Mouse (Mus musculus): ENCODE measurements around the gene Lpar2. TPM values are rescaled to one million over a fixed set of nuclear protein-coding genes. Genes with fewer than 3 reads are reported as not detected.

Gene Lpar2
- polyA plus RNA-seq, 1 experiment from 2014 or later = 0.61 TPM

DNA sequence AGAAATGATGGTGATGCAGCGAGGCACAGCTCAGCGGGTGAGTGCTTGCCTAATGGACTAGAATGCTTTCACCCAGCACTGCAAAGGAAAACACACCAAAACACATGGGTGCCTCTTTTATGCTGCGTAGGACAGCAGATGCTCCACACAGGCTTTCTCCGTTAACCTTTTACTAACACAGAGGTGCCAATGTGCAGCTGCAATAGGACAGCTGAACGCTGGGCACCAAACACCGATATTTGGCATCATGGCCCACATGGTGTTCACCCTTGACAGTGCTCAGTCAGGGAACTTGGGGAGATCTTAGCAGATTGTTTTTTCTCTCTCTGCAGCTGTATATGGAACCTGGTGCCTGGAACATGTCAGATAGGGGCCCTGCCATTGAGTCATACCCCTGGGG lies 27.3 kb upstream of the Lpar2 start:
- H3K36me3 ChIP-seq = peaks cover 66% of the 10 kb centered on the region

GRCm38 (mm10) chr8:69796721-69797345 lies 25.4 kb upstream of the Lpar2 start:
- no peaks in the 10 kb centered on the region for H3K9me3 ChIP-seq
- no peak overlapping the region for H3K4me3 ChIP-seq
- H3K27me3 ChIP-seq = no peaks in the 10 kb centered on the region
- peaks cover 84% of the 10 kb centered on the region for H3K36me3 ChIP-seq
- 93% methylated on average over 16 of the region's 16 CpGs for WGBS
- peaks cover 14% of the 10 kb centered on the region for H3K4me1 ChIP-seq
- no peak for ATAC-seq (ENCODE audit: borderline replicate concordance, extremely low read depth, low FRiP score, low TSS enrichment)
- no peak overlapping the region for H3K4me2 ChIP-seq
- no peak overlapping the region for H3K9ac ChIP-seq
- H3K27ac ChIP-seq = no peak overlapping the region

More for the DNA sequence above, 27.3 kb upstream of the Lpar2 start:
- H3K27ac ChIP-seq = no peak overlapping the region
- no peaks in the 10 kb centered on the region for H3K9me3 ChIP-seq
- 93% methylated on average over 6 of the region's 6 CpGs for WGBS
- no peak overlapping the region for H3K4me2 ChIP-seq
- ATAC-seq (ENCODE audit: borderline replicate concordance, extremely low read depth, low FRiP score, low TSS enrichment) = no peak
- no peaks in the 10 kb centered on the region for H3K27me3 ChIP-seq
- peaks cover 19% of the 10 kb centered on the region for H3K4me1 ChIP-seq
- H3K9ac ChIP-seq = no peak overlapping the region
- H3K4me3 ChIP-seq = no peak overlapping the region

GRCm38 (mm10) chr8:69797661-69798060 lies 24.6 kb upstream of the Lpar2 start:
- Histone ChIP-seq H3K27me3 (no peaks in the 10 kb centered on the region), H3K4me2 (no peak overlapping the region), H3K4me1 (peaks cover 6% of the 10 kb centered on the region), H3K36me3 (peaks cover 92% of the 10 kb centered on the region), H3K9ac (no peak overlapping the region), H3K27ac (no peak overlapping the region), H3K4me3 (no peak overlapping the region), H3K9me3 (no peaks in the 10 kb centered on the region)
- no peak for ATAC-seq (ENCODE audit: borderline replicate concordance, extremely low read depth, low FRiP score, low TSS enrichment)
- WGBS = 94% methylated on average over 10 of the region's 10 CpGs

DNA sequence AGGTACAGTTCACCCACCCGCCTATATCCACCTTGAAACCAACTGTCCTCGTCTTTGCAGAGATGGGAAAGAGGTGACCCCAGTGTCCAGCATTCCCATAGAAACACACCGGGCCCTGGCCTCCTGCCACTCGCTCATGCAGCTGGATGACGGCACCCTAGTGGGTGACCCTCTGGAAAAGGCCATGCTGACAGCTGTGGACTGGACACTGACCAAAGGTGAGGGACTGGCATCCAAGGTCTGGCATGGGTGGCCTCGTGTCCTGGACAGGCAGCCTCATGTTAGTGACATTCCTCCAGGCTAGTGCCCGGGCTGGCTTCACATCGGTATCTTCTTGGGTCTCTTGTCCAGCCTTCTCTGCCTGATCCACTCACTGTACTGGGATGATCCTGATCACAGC lies 23.0 kb upstream of the Lpar2 start:
- H3K9ac ChIP-seq = no peak overlapping the region
- H3K4me1 ChIP-seq = no peaks in the 10 kb centered on the region
- H3K4me2 ChIP-seq = no peak overlapping the region
- no peak for ATAC-seq (ENCODE audit: borderline replicate concordance, extremely low read depth, low FRiP score, low TSS enrichment)
- H3K4me3 ChIP-seq = no peak overlapping the region
- H3K27ac ChIP-seq = no peak overlapping the region
- 89% methylated on average over 8 of the region's 8 CpGs for WGBS
- no peaks in the 10 kb centered on the region for H3K27me3 ChIP-seq
- peaks cover 98% of the 10 kb centered on the region for H3K36me3 ChIP-seq
- H3K9me3 ChIP-seq = no peaks in the 10 kb centered on the region

- no peak overlapping the region for H3K4me2 ChIP-seq
- no peaks in the 10 kb centered on the region for H3K4me1 ChIP-seq
- no peak overlapping the region for H3K27ac ChIP-seq
- no peak for ATAC-seq (ENCODE audit: borderline replicate concordance, extremely low read depth, low FRiP score, low TSS enrichment)
- H3K27me3 ChIP-seq = no peaks in the 10 kb centered on the region
- peaks cover 96% of the 10 kb centered on the region for H3K36me3 ChIP-seq
- WGBS = 89% methylated on average over 5 of the region's 5 CpGs
- no peak overlapping the region for H3K9ac ChIP-seq
- no peak overlapping the region for H3K4me3 ChIP-seq
- H3K9me3 ChIP-seq = no peaks in the 10 kb centered on the region
Observed at GRCm38 (mm10) chr8:69799946-69800345, 22.3 kb upstream of the Lpar2 start.

GRCm38 (mm10) chr8:69801796-69802195 lies 20.4 kb upstream of the Lpar2 start:
- no peaks in the 10 kb centered on the region for H3K4me1 ChIP-seq

GRCm38 (mm10) chr8:69802216-69802615 lies 20.0 kb upstream of the Lpar2 start:
- ATAC-seq (ENCODE audit: borderline replicate concordance, extremely low read depth, low FRiP score, low TSS enrichment) = no peak

More at GRCm38 (mm10) chr8:69801796-69802195, 20.4 kb upstream of the Lpar2 start:
- Histone ChIP-seq H3K9ac (no peak overlapping the region), H3K36me3 (peaks cover 96% of the 10 kb centered on the region), H3K27ac (no peak overlapping the region), H3K4me2 (no peak overlapping the region), H3K4me3 (no peak overlapping the region), H3K27me3 (no peaks in the 10 kb centered on the region), H3K9me3 (no peaks in the 10 kb centered on the region)
- ATAC-seq (ENCODE audit: borderline replicate concordance, extremely low read depth, low FRiP score, low TSS enrichment) = no peak
- WGBS = 93% methylated on average over 4 of the region's 4 CpGs

DNA sequence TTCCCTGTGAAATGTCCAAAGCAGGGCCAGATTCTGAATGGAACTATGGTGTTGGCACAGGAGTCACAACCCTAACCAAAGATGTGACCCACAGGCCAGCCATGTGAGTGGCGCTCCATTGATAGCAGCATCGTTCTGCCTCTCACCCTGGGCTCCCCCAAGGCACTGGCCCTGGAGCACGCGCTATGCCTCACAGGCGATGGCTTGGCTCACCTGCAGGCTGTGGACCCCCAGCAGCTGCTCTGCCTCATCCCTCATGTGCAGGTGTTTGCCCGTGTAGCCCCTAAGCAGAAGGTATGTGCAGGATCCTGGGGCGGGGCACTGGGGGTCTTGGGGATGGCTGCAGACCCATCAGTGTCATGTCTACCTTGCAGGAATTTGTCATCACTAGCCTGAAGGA lies 18.9 kb upstream of the Lpar2 start:
- H3K4me1 ChIP-seq = peaks cover 3% of the 10 kb centered on the region; the same call in 1 of the 2 replicates
- WGBS = 85% methylated on average over 7 of the region's 7 CpGs
- no peaks in the 10 kb centered on the region for H3K27me3 ChIP-seq
- H3K4me2 ChIP-seq = no peak overlapping the region
- H3K9ac ChIP-seq = no peak overlapping the region
- H3K4me3 ChIP-seq = no peak overlapping the region
- peaks cover 95% of the 10 kb centered on the region for H3K36me3 ChIP-seq
- no peak for ATAC-seq (ENCODE audit: borderline replicate concordance, extremely low read depth, low FRiP score, low TSS enrichment)
- H3K9me3 ChIP-seq = no peaks in the 10 kb centered on the region
- H3K27ac ChIP-seq = no peak overlapping the region

More at GRCm38 (mm10) chr8:69802216-69802615, 20.0 kb upstream of the Lpar2 start:
- no peaks in the 10 kb centered on the region for H3K27me3 ChIP-seq
- H3K4me1 ChIP-seq = no peaks in the 10 kb centered on the region
- H3K27ac ChIP-seq = no peak overlapping the region
- peaks cover 96% of the 10 kb centered on the region for H3K36me3 ChIP-seq
- H3K9ac ChIP-seq = no peak overlapping the region
- no peak overlapping the region for H3K4me3 ChIP-seq
- H3K4me2 ChIP-seq = no peak overlapping the region
- H3K9me3 ChIP-seq = no peaks in the 10 kb centered on the region

- H3K4me3 ChIP-seq = no peak overlapping the region
- H3K9me3 ChIP-seq = no peaks in the 10 kb centered on the region
- no peak overlapping the region for H3K9ac ChIP-seq
- H3K27ac ChIP-seq = no peak overlapping the region
- peaks cover 12% of the 10 kb centered on the region; the same call in 1 of the 2 replicates for H3K4me1 ChIP-seq
- 91% methylated on average over 6 of the region's 6 CpGs for WGBS
- ATAC-seq (ENCODE audit: borderline replicate concordance, extremely low read depth, low FRiP score, low TSS enrichment) = no peak
- H3K36me3 ChIP-seq = peaks cover 83% of the 10 kb centered on the region
- no peak overlapping the region for H3K4me2 ChIP-seq
- no peaks in the 10 kb centered on the region for H3K27me3 ChIP-seq
Observed at GRCm38 (mm10) chr8:69804537-69804936, 17.7 kb upstream of the Lpar2 start.

DNA sequence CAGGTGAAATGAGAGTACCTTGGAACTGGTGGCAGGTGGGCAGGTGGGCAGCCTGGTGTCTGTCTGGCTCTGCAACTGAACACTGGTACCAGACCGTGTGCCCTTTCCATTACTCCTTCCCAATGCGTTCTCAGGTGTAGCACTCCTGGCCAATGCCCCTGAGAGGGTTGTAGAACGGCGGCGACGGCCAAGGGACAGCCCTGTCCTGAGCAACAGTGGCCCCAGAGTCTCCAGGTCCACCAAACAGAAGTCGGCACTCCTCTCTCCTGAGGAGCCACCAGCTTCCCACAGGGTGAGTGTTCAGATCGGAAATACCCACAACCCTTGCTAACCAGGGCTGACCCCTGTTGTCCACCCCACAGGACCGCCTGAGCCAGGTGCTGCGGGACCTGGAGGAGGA lies 17.1 kb upstream of the Lpar2 start:
- Histone ChIP-seq H3K4me2 (no peak overlapping the region), H3K36me3 (peaks cover 78% of the 10 kb centered on the region), H3K27me3 (no peaks in the 10 kb centered on the region), H3K9ac (no peak overlapping the region), H3K4me1 (peaks cover 12% of the 10 kb centered on the region; the same call in 1 of the 2 replicates), H3K27ac (no peak overlapping the region), H3K9me3 (no peaks in the 10 kb centered on the region), H3K4me3 (no peak overlapping the region)
- no peak for ATAC-seq (ENCODE audit: borderline replicate concordance, extremely low read depth, low FRiP score, low TSS enrichment)
- 94% methylated on average over 10 of the region's 10 CpGs for WGBS

DNA sequence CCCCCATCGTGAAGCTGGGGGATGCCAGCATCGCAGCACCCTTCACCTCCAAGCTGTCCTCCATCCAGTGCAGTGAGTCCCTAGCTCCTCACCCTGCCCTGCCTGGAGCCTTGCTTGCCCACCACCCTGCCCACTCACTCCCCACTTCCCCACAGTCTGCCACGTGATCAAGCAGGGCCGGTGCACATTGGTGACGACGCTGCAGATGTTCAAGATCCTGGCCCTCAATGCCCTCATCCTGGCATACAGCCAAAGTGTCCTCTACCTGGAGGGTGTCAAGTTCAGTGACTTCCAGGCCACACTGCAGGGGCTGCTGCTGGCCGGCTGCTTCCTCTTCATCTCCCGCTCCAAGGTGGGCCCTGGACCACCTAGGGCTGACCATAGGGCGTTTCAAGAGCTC lies 16.7 kb upstream of the Lpar2 start:
- Histone ChIP-seq H3K4me1 (peaks cover 12% of the 10 kb centered on the region; the same call in 1 of the 2 replicates), H3K9me3 (no peaks in the 10 kb centered on the region), H3K27me3 (no peaks in the 10 kb centered on the region), H3K9ac (no peak overlapping the region), H3K4me3 (no peak overlapping the region), H3K4me2 (no peak overlapping the region), H3K27ac (no peak overlapping the region), H3K36me3 (peaks cover 74% of the 10 kb centered on the region)
- no peak for ATAC-seq (ENCODE audit: borderline replicate concordance, extremely low read depth, low FRiP score, low TSS enrichment)
- WGBS = 88% methylated on average over 9 of the region's 9 CpGs

DNA sequence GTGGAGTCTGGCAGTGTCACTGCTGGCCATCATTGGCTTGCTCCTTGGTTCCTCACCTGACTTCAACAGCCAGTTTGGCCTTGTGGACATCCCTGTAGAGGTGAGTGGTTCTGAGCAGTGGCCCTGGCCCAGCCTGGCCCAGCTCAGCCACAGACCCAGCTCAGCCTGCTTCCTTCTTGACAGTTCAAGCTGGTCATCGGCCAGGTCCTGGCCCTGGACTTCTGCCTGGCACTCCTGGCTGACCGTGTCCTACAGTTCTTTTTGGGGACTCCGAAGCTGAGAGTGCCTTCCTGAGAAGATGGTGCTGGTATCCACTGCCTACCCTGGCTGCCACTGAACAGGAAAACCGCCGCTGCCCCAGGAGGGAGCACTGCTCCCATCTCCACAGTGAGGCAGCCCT lies 15.0 kb upstream of the Lpar2 start:
- Histone ChIP-seq H3K36me3 (peaks cover 58% of the 10 kb centered on the region), H3K4me3 (no peak overlapping the region), H3K9ac (no peak overlapping the region), H3K9me3 (no peaks in the 10 kb centered on the region), H3K4me2 (no peak overlapping the region), H3K4me1 (peaks cover 12% of the 10 kb centered on the region; the same call in 1 of the 2 replicates), H3K27me3 (no peaks in the 10 kb centered on the region), H3K27ac (no peak overlapping the region)
- ATAC-seq (ENCODE audit: borderline replicate concordance, extremely low read depth, low FRiP score, low TSS enrichment) = no peak
- 91% methylated on average over 5 of the region's 5 CpGs for WGBS

All from lung, embryonic 15.5 days (tissue).